Mouse (Mus musculus) B cell, adult 62 days (primary cell): ENCODE results near the gene Dapk3. TPM values are rescaled to one million over a fixed set of nuclear protein-coding genes. Genes with fewer than 3 reads are reported as not detected.

Experiments
- total RNA-seq: library from RNA; stranded (reverse); gene quantifications from 4 replicates; pipeline ENCODE4 v1.2.4, GENCODE M21; 2023

Dapk3 gene
- 79.2 to 84.3 TPM (median 81.9 TPM) in 4 replicates for total RNA-seq

DNA sequence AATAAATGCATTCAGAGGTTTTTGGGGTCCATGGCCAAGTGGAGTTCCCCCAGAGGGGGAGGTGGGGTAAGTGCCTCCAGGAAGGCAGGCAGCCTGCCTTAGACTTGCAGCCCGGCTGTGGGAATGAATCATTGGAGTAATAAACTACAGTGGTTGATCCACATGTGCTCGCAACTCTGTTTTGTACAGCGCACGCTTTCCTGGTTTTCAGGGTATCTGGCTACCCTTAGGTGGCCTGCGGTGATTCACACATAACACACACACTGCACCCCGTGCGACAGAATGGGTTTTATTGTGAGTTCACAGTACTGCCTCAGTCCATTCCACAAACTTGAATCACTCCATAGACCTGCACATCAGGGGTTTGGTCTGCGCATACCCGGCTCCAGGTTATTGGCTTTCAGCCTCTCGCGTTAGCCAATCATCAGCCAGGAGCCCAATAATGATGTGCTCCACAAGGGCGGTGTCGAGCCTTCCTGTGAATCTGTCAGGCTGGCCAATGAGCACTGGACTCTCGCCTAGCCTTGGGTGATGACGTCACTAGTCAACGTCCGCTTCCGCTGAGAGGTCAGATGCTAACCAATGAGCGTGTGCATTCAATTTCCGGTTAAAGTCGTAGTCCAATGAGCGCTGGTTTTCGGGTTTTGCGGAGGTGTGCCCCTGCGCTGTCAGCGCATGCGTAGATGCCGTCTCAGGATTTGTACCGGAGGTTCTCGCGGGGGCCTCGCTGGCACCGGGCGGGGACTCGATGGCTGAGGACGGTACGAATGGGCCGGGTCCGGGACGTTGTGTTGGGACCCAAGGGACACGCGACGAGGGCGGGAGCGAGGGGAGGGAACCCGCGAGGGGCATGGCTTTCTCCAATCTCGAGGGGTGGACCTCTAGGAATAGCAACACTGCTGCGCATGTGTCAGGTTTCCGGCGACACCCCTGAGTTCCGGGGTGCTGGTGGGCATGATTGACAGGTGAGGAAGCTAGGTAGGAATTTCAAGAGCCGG is at the start of gene Dapk3:
Gene Dapk3 (plus strand): TSS at position 670 of the 998 bp plus-strand sequence.

DNA sequence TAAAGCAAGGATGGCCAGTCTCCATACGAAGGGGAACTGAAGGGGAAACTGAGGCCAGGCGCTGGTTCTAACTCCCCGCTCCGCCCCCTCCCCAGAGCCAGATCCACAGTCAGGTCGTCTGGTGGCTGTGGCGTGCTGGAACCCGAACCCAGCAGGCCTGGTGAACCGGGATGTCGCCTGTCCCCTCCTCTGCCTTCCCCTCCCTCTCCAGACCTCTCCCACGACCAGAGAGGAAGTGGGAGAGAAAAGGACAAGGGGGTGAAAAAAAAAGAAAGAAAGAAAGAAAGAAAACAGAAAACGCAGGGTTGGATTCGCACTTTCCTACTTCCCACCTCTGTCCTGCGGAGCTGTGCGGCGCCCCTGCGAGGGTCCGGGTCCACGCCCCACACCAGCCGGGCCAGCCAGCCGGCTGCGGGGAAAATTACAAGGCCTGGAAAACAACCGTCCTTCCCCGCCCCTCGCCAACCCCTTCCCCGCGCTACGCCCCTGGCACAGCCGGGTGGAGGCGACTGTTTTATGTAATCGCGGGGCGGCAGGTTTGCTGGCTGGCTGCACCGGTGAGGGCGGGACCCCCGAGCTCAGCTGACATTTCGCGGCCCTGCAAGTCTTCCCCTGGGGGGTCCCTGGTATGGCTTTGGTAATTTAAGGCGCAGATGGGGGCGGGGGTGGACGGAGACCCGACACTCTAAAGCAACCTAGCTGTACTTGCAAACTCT is 47.7 kb upstream of the Dapk3 start, which contains the start of gene Zbtb7a:
Gene Zbtb7a (plus strand): TSS at position 255 of the 716 bp plus-strand sequence.

DNA sequence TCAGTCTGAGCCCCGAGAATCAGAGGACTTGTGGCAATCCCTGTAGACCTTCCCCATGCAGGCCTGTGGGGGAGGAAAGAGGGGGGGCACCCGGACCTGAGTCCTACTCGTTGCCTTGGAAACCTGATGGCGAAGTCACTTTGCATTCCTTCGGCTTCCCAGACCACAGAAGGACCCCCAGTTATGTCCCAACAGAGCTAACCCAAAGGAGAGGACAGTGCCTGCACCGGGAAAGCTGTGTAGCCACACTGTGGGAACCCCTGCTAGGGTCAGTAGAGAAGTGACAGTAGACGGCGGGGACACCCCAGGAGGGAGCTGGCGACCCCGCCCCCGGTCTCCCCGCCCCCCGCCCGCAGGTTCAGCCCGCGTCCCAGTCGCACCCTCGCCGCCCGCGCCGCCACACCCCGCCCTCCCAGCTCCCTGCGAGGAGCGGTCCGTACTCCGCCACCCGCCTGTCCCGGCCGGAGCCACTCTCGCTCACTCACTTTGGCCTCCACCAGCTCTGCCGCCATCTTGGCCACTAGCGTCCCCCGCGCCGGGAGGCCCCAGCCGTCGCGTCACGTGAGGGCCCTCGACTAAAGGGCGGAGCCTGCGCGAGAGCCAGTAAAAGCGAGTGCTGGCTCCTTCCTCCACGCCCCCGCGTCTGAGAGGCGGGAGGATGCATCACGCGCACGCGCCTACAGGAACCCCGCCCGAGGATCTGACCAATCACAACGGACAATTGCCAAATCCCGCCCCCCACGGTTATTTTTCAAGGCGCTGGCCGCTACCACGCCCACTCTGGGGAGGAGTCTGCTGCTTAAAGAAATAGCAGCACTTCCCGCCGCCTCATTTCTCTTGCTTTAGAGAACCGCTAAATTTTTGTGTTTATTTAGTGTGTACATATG is 15.4 kb upstream of the Dapk3 start, which contains the start of gene Pias4:
Gene Pias4 (minus strand): TSS at position 724 of the 887 bp plus-strand sequence.

DNA sequence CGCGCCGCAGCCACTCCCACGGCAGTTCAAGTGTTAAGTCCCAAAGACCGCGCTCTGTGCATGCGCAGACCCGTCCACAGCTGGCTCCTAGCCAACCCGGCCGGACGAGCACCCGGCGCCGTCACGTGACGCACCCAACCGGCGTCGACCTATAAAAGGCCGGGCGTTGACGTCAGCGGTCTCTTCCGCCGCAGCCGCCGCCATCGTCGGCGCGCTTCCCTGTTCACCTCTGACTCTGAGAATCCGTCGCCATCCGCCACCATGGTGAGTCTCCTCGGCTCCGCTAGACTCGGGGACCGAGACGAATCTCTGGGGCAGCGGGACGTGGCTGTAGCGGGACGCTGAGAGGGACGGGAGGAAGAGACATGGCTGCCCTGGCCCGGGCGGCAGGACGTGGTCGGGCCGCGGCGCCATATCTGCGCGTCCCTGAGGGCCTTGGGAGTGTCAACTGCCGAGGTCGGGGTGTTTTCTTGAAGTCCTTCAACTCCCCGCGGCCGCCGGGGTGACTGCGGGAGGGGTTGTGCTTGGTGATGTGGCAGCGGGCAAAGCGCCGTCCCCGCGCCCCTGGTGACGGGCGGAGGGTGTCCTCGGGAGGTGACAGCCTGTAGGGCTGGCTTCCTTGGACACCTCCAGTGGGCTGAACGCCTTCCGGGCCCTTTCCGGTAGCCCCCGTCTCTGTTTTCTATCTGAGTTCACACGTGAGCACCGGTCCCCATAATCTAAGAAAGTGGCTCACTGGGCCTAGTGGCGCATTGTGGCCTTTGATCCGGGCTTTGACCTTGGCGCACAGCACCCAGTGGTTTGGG is 6.1 kb upstream of the Dapk3 start, which contains the start of gene Eef2:
Gene Eef2 (plus strand): TSS at position 166 of the 806 bp plus-strand sequence.

DNA sequence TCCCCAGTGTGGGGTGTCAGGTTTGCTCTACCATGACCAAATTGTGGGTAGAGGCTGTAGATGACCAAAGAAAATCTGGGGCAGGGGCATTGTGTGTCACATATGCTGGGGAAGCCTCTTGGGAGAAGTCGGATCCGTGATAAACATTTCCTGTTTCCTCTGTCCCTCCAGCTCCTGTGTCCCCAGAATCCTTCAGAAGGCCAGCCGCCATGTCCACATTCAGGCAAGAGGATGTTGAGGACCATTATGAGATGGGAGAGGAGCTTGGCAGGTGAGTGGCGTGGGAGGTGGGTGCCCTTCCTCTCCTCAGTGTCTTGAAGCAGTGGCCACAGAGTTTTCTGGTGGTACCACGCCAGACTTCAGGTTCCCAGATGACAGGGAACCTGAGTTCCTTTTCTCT is 1.0 kb downstream of the Dapk3 start, which contains the start of gene 4930442H23Rik:
Gene 4930442H23Rik (minus strand): TSS at position 45 of the 400 bp plus-strand sequence.

DNA sequence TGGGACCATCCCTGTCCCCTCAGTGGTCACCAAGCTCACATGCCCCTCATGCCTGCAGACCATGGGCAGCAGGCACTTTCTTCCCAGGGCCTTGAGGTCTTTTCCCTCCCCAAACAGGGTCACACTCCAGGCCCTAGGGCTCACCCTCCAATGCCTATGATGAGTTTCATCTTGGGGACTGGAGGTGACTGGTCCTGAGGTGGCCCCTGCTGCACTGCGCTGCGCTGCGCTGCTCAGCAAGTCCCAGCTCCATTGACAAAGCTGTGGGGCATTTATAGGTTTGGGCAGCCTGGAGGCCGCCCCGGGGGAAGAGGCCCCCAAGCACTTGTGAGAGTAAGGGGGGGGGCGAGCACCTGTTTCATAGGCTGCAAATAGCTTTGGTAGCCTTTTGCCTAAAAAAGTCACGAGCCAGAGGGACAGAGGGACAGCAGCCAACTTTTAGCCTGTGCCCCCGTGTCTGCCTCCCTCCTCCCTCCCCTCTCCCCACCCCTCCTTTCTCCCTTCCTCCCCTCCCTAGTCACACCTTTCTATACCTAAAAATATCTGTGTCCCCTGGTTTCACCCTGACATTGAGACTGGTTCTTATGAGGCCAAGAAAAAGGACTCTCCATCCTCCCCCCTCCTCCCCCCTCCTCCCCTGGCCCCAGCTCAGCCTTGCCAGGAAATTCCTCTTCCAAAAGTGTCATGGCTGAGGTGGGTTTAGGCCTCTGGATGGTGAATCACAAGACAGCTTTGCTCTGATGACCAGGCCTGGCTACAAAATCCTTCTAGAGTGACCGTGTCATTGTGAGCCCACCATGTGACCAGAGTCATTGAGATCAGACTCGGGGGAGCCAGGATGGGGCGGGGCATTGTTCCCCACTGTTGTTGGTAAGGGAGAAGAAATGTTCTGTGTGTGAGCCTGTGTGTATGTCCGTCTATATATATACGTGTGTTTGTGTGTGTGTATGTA is 19.3 kb downstream of the Dapk3 start, which contains the start of gene Nmrk2:
Gene Nmrk2 (minus strand): TSS at position 245 of the 952 bp plus-strand sequence.

DNA sequence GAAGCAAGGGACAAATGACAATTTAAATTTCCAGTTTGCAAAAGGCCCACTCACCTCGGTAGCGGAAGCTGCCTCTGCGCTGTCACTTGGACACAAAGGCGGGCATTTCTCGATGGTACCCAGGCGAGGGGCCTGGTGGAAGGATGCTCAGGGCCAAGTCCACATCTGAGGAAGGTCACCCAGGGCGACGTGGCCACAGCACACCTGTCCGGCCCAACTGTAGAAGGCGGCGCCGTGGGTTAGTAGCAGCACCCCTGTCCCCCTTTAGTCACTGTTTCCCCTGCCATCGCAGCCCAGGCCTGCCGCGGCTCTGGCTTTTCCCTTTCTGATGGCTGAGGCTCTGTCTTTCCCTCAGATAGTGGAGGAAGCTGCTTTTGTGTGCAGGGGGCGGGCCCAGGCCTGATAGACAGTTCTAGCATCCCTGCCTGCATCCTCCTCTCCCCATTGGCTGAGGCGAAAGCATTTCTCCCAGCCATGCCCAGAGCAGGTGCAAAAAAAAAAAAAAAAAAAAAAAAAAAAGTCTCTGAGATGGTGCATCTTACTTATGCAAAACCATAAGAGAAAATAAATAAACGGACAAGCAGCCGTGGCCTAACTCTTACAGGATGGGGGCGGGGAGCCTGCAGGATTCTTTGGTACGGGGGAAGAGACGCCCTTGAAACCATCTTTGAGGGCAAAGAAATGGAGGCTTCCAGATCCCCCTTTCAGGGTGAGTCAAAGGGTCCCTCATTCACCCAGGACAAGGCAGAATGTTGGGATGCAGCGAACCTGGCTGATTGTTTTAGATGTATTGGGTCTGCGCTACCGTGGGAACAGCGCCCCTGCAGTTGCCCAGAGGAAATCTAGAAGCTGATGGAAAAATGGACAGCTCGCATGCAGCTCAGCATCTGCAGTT is 47.9 kb downstream of the Dapk3 start, which contains the start of gene Atcay:
Gene Atcay (minus strand): TSS at position 396 of the 895 bp plus-strand sequence.

DNA sequence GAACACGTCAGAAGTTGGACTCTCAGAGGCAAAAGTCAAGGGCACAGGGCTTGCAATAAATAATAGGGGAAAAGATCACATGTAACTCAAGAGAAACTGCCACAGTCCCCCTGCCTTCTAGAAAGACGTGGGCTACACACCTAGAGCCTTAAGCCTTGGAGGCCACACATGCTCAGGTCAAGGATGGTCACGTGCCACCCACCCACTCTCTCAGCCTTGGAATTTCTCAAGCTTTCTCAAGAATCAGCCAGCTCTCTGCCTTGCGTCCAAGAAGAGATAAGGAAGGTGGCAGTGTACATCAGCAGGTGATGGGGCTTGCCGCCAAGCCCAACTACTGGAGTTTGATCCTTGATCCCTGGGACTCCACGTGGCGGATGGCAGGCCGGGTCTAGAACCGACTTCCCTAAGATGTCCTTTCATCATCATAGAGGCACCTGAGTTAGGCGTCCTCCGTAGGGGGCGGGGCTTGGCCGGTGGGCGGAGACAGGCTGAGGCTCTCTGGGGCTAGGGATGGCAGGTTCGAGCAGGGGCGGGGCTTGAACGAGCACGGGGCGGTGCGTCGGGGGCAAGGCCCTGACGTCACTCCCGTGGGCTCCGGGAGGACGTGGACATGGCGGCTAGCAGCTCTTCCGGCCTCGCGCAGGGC is 49.9 kb downstream of the Dapk3 start, which contains the start of gene Zfr2:
Gene Zfr2 (plus strand): TSS at position 576 of the 646 bp plus-strand sequence.

Other genes with a start within 250 kb of the Dapk3 start
- gene Gng7, start 168.1 kb upstream of the Dapk3 start, total RNA-seq: 0.27 to 1.4 TPM (median 0.43 TPM) in 4 replicates
- gene Diras1, start 157.3 kb upstream of the Dapk3 start, total RNA-seq: not detected in 4 replicates
- 11.2 to 15.3 TPM (median 11.6 TPM) in 4 replicates for gene Slc39a3, start 145.6 kb upstream of the Dapk3 start, total RNA-seq
- gene Sgta, start 122.8 kb upstream of the Dapk3 start, total RNA-seq: 61.8 to 68.8 TPM (median 65.7 TPM) in 4 replicates
- gene Thop1, start 113.0 kb upstream of the Dapk3 start, total RNA-seq: 13.8 to 17.5 TPM (median 15.7 TPM) in 4 replicates
- not detected in 4 replicates for gene Creb3l3, start 84.1 kb upstream of the Dapk3 start, total RNA-seq
- gene Map2k2, start 77.1 kb upstream of the Dapk3 start, total RNA-seq: 140 to 154 TPM (median 146 TPM) in 4 replicates
- 102 to 107 TPM (median 105 TPM) in 4 replicates for gene Zbtb7a, start 47.8 kb upstream of the Dapk3 start, total RNA-seq
- 60.6 to 70.8 TPM (median 66.5 TPM) in 4 replicates for gene Pias4, start 15.1 kb upstream of the Dapk3 start, total RNA-seq
- gene Eef2, start 6.4 kb upstream of the Dapk3 start, total RNA-seq: 1,970 to 2,090 TPM (median 2,027 TPM) in 4 replicates
- gene 4930442H23Rik, start 844 bp downstream of the Dapk3 start, total RNA-seq: not detected in 4 replicates
- not detected in 4 replicates for gene Nmrk2, start 19.0 kb downstream of the Dapk3 start, total RNA-seq
- not detected in 4 replicates for gene Atcay, start 47.8 kb downstream of the Dapk3 start, total RNA-seq
- gene Zfr2, start 50.1 kb downstream of the Dapk3 start, total RNA-seq: 4.3 to 6.4 TPM (median 4.6 TPM) in 4 replicates
- gene Matk, start 69.9 kb downstream of the Dapk3 start, total RNA-seq: 25.9 to 37.1 TPM (median 29.9 TPM) in 4 replicates
- gene Mrpl54, start 83.9 kb downstream of the Dapk3 start, total RNA-seq: 120 to 145 TPM (median 129 TPM) in 4 replicates
- 22.1 to 30.5 TPM (median 26.9 TPM) in 4 replicates for gene Apba3, start 84.0 kb downstream of the Dapk3 start, total RNA-seq
- 11.7 to 14.1 TPM (median 12.2 TPM) in 4 replicates for gene Tjp3, start 108.6 kb downstream of the Dapk3 start, total RNA-seq
- 147 to 164 TPM (median 158 TPM) in 4 replicates for gene Pip5k1c, start 110.0 kb downstream of the Dapk3 start, total RNA-seq
- gene Cactin, start 138.1 kb downstream of the Dapk3 start, total RNA-seq: 45.5 to 50.8 TPM (median 48.1 TPM) in 4 replicates
- 3.3 to 4.4 TPM (median 3.7 TPM) in 4 replicates for gene Tbxa2r, start 145.7 kb downstream of the Dapk3 start, total RNA-seq
- gene Gipc3, start 160.3 kb downstream of the Dapk3 start, total RNA-seq: 0.57 to 1.1 TPM (median 0.80 TPM) in 4 replicates
- 71.5 to 76.8 TPM (median 75.7 TPM) in 4 replicates for gene Hmg20b, start 167.5 kb downstream of the Dapk3 start, total RNA-seq
- 8.7 to 13.6 TPM (median 9.9 TPM) in 4 replicates for gene Mfsd12, start 174.5 kb downstream of the Dapk3 start, total RNA-seq
- gene 4930404N11Rik, start 182.8 kb downstream of the Dapk3 start, total RNA-seq: 5.0 to 8.0 TPM (median 6.8 TPM) in 4 replicates
- gene Fzr1, start 195.5 kb downstream of the Dapk3 start, total RNA-seq: 41.9 to 52.4 TPM (median 51.6 TPM) in 4 replicates
- 37.0 to 49.1 TPM (median 44.0 TPM) in 4 replicates for gene Dohh, start 201.4 kb downstream of the Dapk3 start, total RNA-seq
- gene Gm48551, start 201.5 kb downstream of the Dapk3 start, total RNA-seq: 1.4 to 3.0 TPM (median 2.2 TPM) in 4 replicates
- gene Gm48552, start 206.0 kb downstream of the Dapk3 start, total RNA-seq: 2.3 to 8.8 TPM (median 6.4 TPM) in 4 replicates
- 4.3 to 8.4 TPM (median 7.4 TPM) in 4 replicates for gene Smim24, start 210.0 kb downstream of the Dapk3 start, total RNA-seq